Mouse (Mus musculus) retina, postnatal 7 days (tissue): ENCODE data around the gene Ano10.
A peak's percentile ranks its signal among the peaks of the same experiment; 100 is the strongest.

Experiments used
- DNase-seq: peaks from one replicate; pipeline ENCODE4 v3.0.0-alpha.2; 2012; ENCODE audit warnings: low read depth, low spot score

Gene Ano10

DNA sequence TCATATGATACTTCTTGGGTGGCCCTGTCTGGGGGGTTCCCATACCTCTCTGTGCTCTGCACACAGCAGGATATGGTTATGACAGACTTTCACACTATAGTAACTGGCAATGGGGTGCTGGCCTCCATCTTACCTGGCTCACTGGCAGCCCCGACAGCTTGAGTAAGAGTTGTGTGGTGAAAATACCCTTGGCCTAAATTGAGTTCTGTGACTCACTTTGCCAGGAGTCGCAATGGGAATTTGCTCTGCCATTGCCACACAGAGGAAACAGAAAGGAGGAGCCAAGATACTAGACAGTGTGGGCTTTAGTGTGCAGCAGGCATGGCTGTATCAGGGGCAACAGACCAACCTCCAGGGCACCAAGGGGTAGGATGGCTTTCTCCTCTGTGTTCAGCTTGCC lies 4.0 kb downstream of the Ano10 start:
- DNase-seq, result no peak

DNA sequence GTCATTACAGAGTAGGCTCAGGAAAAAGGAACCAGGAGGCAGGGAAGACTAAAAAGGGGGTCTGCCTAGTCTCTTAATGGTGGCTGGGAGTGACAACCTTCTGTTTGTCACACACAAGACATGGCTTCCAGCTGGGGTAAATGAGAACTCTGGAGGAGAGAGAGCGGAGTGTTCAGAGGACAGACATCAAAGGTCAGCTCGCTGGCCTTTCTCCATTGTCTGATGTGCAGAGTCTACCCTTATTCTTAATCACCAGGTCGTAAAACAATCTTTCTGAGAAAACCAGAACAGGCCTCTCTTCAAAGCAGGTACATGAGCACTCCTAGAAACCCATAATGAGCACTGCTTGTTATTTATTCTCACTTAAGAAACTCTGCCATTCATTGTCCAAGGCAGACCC lies 5.8 kb downstream of the Ano10 start:
- DNase-seq, result no peak

- DNase-seq, result no peak
These were observed 6.7 kb downstream of the Ano10 start for GRCm38 (mm10) chr9:122287526-122287925.

DNA sequence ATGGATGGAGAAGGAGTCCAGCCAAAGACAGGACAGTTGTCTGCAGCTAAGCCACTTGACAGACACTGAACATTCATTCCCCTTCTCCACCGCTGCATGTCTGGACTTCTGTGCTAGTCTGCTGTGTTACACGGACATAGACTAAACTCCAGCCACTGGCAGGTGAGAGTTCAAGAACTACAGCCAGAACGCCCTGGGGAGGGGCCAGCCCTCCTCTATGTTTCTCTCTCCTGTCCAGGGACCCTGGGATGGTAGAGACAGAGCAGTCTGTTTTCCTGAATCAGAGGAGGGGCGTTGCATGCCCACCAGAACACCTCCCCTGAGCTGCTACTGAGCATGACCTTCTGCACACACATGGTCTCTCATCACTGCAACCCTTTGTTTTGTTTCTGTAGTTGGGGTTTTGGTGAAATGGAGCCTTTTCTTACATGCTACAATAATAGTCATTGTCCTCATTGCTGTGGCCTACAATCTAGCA lies 8.4 kb downstream of the Ano10 start:
- DNase-seq, result no peak

DNA sequence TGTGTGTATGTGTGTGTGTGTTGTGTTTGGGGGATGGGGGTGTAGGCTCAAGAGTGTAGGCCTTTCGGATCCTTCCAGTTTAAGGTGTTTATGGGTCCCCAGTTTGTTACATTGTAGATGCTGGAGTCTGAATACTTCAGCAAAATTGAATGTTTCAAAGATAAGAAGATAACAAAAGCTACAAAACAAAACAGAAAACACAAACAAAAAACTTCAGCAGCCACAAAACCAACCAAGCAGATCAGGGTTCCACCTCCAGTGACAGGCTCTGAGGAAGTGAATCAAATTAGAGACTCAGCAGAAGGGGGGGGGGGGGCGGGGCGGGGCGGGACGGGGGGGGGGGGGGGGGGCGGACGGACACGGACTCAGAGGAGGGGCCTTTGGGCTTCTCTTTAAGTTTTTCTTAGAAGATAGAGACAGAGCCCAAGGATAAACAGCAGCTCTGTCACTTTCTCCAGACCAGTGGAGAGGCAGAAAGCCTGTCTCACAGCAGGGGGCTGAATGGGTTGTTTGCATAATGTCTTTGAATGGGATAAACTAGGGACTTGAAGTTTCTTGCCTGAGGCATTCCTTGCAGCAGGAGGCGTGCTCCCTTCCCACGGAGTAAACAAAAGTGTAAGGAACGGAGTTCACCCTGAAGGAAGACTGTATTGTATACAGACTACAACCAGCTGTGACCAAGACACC lies 8.9 kb downstream of the Ano10 start:
- DNase-seq, result no peak

DNA sequence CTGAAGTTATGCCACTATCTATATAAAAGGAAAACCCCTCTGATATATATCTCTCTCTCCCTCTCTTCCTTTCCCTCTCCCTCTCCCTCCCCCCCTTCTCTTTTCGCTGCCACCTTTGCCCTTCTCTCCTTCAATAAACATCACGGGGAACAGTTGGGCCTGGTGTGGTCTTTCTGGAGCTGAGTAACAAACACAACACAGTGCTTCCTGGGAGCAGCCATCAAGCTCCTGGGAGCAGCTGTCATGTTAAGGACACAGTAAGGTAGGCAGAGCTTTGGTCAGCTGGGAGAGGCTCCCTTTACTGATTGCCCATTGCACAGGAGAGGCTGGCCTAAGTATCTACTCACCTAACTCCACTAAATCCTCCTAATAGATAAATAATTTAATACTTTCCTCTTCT lies 9.5 kb downstream of the Ano10 start:
- DNase-seq, result no peak

DNA sequence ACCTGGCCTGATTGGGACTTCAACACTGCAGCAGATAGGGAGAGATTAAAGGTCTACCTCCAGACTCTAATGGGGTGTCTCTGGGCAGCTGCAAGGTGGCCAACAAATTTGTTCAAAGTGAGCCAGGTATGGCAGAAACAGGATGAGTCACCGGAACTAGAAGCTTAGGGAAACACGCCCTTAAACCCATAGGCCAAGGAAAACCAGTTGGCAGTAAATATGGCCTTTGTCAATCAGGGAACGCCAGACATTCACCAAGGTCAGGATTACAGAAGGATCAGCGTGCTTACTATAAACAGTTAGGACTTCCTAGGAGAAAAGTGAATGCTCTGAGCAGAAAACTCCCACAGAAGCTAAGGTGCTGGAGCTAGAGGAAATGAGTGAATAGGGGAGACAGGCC lies 13.2 kb downstream of the Ano10 start:
- DNase-seq, result no peak

DNA sequence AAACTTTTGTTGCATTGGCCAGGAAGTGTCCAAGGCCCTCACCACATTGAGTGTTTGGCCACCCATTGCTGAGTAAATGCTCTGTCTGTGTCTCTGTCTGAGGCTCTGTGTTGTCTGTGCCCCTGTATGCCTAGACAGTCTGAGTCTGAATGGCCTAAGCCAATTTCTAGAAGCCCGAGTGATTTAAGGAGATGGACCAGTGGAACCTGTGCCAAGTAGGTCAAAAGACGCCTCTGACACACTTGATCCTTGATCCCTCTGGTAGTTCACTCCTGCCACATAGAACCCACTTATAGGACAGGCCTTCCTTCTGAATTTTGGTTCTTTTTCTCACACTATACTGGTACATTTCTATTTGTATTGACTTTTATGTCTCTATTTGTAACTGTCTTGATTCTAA lies 17.6 kb downstream of the Ano10 start:
- DNase-seq, result no peak

GRCm38 (mm10) chr9:122276134-122276533 lies 18.1 kb downstream of the Ano10 start:
- DNase-seq, result no peak

DNA sequence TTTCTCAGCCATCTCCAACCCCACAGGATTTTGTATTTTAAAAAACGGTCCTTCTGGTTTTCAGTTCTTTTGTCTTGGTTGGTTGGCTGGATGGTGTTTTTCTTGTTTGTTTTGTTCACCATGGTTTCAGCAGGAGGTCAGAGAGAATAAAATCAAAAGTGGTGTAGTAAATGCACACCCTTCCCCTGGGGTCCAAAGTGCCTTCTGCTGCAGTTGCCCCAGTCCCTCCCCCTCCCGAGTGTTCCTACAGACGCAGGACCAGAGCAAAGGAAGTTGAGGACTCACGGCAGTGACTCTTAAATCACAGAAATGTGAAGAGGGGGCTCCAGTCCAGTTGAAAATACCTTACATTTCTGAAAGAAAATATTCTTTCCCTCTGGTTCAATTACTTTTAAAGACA lies 19.9 kb downstream of the Ano10 start:
- DNase-seq, result no peak

DNA sequence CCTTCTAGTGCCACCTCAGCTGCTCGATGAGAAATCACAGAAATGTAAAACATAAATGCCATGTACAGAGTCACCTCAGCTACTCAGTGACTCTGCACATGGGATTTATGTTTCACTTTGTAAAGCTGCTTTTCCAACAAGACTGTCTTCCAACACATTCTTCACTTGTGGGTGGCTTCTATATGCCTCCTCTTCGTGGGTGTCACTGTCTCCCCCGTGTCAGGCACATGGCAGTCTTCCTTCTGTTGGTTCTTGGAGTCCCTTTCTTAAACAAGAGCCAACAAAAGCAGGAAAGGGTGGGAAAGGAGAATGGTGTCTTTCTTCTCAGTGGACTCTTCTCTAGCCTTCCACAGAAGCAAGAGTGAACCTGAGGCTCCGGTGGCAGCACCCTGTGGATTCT lies 20.3 kb downstream of the Ano10 start:
- DNase-seq, result no peak

- DNase-seq, result no peak
These were observed 22.4 kb downstream of the Ano10 start for GRCm38 (mm10) chr9:122271866-122272265.

DNA sequence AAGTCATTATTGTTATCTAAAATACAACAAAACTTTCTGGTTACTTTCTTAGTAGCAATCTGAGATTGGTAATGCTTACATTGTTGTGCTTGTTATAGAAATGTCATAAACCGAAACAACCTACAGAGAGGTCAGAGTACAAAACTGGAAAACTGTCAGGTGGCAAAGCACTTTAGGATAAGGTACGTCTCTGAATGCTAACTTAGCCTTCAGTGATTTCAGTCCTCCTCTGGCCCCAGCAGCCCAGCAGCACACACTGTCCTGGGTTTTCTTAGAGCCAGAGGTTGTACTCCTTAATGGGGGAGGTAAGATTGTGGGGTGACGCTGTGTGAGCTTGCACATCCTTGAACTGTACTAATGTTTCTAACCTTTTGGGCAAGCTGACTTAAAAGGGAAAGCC lies 22.9 kb downstream of the Ano10 start:
- no peak for DNase-seq

DNA sequence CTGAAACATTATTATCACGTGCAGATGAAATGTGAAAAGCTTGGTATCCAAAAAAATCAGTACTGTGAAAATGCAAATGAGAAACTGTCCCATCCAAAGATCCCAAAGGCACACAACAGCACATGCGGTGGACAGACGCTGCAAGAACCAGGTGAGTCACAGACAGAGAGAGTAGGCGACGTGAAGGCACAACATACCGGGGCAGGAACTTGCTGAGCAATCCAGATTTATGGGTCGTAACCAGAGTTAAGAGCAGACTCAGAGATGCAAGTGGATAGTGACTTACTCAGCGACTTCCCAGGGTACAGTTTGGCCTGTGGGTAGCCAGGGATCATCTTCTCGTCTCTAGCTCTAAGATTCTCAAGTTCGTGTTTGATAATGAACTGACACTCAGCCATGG lies 23.3 kb downstream of the Ano10 start:
- DNase-seq, result no peak

- DNase-seq, result no peak
These were observed 24.8 kb downstream of the Ano10 start for GRCm38 (mm10) chr9:122269256-122270041.

DNA sequence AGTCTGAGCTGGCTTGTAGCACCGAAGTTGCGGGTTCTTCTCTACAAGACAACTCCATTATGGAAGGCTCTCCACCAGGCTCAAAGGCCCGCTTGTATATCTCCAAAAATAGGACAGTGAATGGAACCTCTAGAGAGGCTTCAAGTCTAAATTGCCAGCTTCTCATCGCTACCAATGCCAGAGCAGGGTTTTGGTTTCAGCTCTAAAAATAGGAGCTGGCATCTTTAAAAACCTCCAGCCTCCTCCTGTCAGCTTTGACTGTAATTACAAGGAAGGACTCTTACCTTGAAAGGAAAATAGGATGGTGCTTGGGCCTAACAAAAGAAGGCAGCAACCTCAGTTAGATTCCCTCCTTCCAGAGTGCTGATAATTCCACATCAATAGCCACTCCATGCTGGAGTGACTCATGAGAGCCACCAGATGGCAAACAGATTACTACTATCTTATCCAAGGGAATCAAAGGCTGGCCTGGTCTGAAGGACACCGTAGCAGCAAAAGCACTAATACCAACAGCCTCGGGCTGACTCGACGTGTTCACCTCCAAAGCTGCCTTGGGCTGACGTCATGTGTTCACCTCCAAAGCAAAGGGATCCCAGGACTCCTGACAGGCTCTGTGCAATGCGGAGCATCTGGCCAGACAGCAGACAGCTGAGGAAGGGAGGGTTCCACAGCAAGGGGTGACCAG lies 28.6 kb downstream of the Ano10 start:
- peak; percentile 46 for DNase-seq

DNA sequence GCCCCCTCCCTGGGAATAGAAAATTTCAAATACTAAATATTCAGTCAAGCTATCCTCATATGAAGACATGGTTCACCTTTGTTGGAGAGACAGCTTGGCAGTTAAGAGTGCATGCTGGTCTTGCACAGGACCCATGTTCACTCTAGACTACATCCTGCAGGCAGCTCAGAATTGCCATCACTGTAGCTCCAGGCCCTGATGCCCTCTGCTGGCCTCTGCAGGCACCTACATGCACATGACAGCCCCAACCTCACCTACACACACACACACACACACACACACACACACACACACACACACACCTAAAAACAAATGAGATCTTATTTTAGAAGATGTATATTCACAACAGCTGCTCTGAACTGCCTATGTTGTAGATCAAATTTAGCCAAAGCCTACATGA lies 31.1 kb downstream of the Ano10 start:
- DNase-seq, result no peak

DNA sequence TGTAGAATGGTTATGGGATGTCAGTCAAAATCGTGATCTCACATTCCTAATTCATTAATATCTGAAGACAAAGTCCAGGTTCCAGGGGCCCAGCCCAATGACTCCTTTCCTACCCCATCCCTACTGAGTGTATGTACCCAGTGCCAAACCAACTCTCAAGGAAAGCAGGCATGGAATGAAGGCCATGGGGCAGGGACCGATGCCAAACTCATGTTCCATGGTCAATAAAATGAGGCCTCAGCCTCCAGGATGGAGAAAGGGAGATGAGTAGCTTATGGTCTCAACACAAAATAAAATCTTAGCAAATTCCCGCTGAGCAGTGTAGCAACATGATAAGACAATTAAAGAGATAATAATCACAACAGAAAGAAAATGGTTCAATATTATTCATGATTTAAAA lies 39.8 kb downstream of the Ano10 start:
- no peak for DNase-seq

DNA sequence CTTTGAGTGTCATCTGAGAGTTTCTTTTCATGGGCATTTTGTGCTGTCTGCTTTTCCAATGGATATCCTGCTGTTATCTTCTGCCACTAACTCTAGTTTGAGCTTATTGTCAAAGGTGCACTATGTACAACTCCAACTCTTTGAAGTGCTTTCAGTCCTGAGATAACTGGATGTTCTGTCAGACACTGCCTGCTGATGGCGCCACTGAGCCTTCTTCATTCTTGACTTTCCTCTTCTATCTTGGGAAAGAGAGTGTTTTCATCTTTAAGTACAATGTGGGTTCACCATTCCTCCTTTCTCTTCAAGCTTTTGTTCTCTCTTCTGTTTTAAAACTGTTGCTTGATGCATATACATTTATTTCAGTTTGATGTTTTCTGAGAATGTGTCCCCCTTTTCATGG lies 42.1 kb downstream of the Ano10 start:
- DNase-seq, result no peak

DNA sequence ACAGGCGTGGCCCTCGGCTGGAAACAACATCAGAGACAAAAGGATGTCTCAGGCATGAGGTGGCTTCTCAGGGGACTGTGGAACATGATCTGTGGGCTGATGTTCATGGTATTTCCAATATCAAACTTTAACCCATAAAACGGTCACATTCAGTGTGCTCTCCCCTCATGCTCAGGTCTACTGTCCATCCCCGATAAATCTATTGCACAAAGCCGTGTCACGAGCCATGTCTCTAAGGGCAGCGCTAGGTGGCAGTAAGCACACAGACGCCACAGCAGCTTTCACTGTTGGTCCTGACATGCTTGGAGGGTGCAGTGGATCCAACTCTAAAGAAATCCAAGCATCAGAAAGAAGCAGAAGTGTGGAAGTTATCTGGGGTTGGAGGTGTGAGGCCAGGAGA lies 46.1 kb downstream of the Ano10 start:
- peak; percentile 42 for DNase-seq

- DNase-seq, result peak; percentile 54
These were observed 46.7 kb downstream of the Ano10 start for GRCm38 (mm10) chr9:122247430-122248027.

GRCm38 (mm10) chr9:122245879-122246278 lies 48.3 kb downstream of the Ano10 start:
- DNase-seq, result no peak
